Mouse (Mus musculus): ENCODE results near the gene Arhgap29. TPM values are rescaled to one million over a fixed set of nuclear protein-coding genes. Genes with fewer than 3 reads are reported as not detected.

The Arhgap29 gene
- polyA plus RNA-seq, 1 experiment from 2014 or later, result 56.0 TPM

DNA sequence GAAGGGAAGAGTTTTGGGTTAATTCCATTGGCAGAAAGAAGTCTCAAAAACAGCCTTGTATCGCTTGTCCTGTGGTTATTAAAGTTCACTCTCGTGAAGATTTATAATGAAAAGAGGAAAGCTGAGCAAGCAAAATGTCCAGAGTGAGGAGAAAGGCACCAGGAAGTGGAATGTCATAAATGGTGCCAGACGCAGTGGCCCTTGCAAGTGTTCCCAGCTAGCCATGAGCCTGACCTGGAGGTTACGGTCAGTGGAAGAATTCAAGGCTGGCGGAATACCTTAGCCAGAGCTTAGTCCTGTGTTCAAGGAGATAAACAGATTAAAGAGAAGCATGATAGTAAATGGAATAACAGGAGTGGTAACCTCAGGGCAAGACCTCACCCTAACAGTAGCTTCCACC lies 66.8 kb downstream of the Arhgap29 start:
- Histone ChIP-seq H3K4me3 (no peak overlapping the region), H3K27ac (no peak overlapping the region), H3K4me1 (no peaks in the 10 kb centered on the region), H3K4me2 (replicated peaks) (no peak overlapping the region), H3K9me3 (no peaks in the 10 kb centered on the region), H3K27me3 (no peaks in the 10 kb centered on the region), H3K9ac (no peak overlapping the region), H3K36me3 (peaks cover 6% of the 10 kb centered on the region)
- no peak for ATAC-seq (ENCODE audit: insufficient number of reproducible peaks, insufficient read depth, low FRiP score, low TSS enrichment)
- WGBS, result 87% methylated on average over 5 of the region's 5 CpGs

GRCm38 (mm10) chr3:122021029-122021652 lies 68.8 kb downstream of the Arhgap29 start:
- no peak overlapping the region for H3K9ac ChIP-seq
- no peaks in the 10 kb centered on the region for H3K27me3 ChIP-seq
- no peaks in the 10 kb centered on the region for H3K4me1 ChIP-seq
- no peak overlapping the region for H3K4me2 ChIP-seq (replicated peaks)
- ATAC-seq (ENCODE audit: insufficient number of reproducible peaks, insufficient read depth, low FRiP score, low TSS enrichment), result no peak
- no peaks in the 10 kb centered on the region for H3K9me3 ChIP-seq
- no peaks in the 10 kb centered on the region for H3K36me3 ChIP-seq
- no peak overlapping the region for H3K4me3 ChIP-seq
- H3K27ac ChIP-seq, result no peak overlapping the region
- 85% methylated on average over 8 of the region's 8 CpGs for WGBS

DNA sequence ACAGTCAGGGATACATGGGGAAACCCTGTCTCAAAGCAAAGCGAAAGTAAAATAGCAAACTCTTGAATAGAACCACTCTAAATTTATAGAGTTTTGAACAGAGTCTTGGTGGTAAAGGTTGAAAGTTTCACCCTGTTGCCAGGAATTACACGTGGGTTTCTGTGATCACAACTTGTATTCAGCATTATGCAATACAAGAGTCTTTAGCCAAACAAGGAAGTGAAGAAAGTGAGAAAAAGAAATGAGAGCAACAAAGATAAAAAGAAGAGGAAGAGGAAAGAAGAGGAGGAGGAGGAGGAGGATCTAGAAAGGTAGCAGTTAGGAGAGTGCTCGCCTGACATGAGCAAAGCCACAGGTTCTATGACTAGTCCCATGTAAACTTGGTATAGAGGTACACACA lies 70.0 kb downstream of the Arhgap29 start:
- no peak overlapping the region for H3K9ac ChIP-seq
- no peak overlapping the region for H3K4me2 ChIP-seq (replicated peaks)
- H3K27ac ChIP-seq, result no peak overlapping the region
- ATAC-seq (ENCODE audit: insufficient number of reproducible peaks, insufficient read depth, low FRiP score, low TSS enrichment), result no peak
- no peaks in the 10 kb centered on the region for H3K36me3 ChIP-seq
- no peak overlapping the region for H3K4me3 ChIP-seq
- 94% methylated on average over 3 of the region's 3 CpGs for WGBS
- H3K27me3 ChIP-seq, result no peaks in the 10 kb centered on the region
- 0 out of 2 replicates have a peak, but pooled peaks cover 3% of the 10 kb centered on the region for H3K4me1 ChIP-seq
- no peaks in the 10 kb centered on the region for H3K9me3 ChIP-seq

DNA sequence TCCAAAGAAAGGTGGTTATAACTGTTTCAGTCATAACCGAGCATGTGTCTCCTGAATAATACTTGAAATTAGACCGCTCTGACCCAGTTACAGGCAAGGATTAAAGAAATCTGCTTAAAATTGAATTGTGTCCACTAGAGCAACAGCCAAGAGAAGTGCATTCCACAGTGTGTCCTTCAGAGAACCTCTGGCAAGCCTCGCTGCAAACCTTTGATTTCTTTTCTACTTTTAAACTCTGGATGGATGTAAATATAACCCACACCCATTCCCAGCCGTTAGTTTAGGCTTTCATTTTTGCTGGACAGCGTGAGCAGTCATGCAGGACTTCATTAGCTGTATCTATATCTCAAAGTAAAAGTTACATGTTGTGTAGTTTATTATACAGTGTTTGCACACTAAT lies 74.3 kb downstream of the Arhgap29 start:
- Histone ChIP-seq H3K9ac (no peak overlapping the region), H3K4me3 (no peak overlapping the region), H3K27ac (no peak overlapping the region), H3K4me1 (0 out of 2 replicates have a peak, but pooled peaks cover 3% of the 10 kb centered on the region), H3K4me2 (replicated peaks) (no peak overlapping the region), H3K9me3 (no peaks in the 10 kb centered on the region), H3K27me3 (no peaks in the 10 kb centered on the region), H3K36me3 (no peaks in the 10 kb centered on the region)
- WGBS, result 67% methylated on average over 5 of the region's 5 CpGs
- ATAC-seq (ENCODE audit: insufficient number of reproducible peaks, insufficient read depth, low FRiP score, low TSS enrichment), result no peak

GRCm38 (mm10) chr3:122027776-122028175 lies 75.4 kb downstream of the Arhgap29 start:
- WGBS, result 89% methylated on average over 8 of the region's 8 CpGs
- Histone ChIP-seq H3K4me2 (replicated peaks) (no peak overlapping the region), H3K27ac (no peak overlapping the region), H3K27me3 (no peaks in the 10 kb centered on the region), H3K4me1 (0 out of 2 replicates have a peak, but pooled peaks cover 3% of the 10 kb centered on the region), H3K9me3 (no peaks in the 10 kb centered on the region), H3K4me3 (no peak overlapping the region), H3K36me3 (no peaks in the 10 kb centered on the region), H3K9ac (no peak overlapping the region)
- ATAC-seq (ENCODE audit: insufficient number of reproducible peaks, insufficient read depth, low FRiP score, low TSS enrichment), result no peak

DNA sequence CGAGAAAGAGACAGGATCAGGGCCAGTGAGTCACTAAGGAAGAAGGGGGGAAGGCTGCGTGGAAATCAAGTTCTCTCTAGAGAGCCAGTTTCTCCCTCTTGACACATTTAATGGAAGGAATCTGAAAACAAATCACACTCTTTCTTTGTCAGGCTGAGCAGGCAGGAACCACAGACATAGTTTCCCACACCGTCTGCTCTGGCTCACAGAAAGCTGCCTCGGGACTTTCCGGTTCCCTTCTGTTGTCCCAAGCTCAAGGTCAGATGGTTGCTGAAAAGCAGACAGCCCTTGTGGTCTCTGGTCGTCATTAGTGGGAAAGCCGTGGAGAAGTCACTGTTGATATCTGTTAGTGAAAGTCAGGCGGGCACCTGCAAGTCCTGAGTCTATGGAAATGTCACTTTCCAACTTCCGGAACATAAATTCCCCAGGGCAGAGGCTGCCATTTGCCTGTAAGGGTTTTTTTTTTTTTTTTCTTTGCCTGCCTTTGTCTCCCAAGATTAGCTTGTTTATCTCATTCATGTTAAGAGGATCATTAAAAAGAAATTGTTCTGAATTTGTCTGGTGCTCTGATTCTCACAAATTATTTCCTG lies 81.0 kb downstream of the Arhgap29 start:
- no peak for ATAC-seq (ENCODE audit: insufficient number of reproducible peaks, insufficient read depth, low FRiP score, low TSS enrichment)
- no peaks in the 10 kb centered on the region for H3K36me3 ChIP-seq
- H3K27me3 ChIP-seq, result no peaks in the 10 kb centered on the region
- no peak overlapping the region for H3K9ac ChIP-seq
- H3K4me3 ChIP-seq, result no peak overlapping the region
- 0 out of 2 replicates have a peak, but pooled peaks cover 5% of the 10 kb centered on the region for H3K4me1 ChIP-seq
- H3K27ac ChIP-seq, result 0 out of 2 replicates have a peak overlapping the region, but pooled peaks have one; percentile 36
- H3K9me3 ChIP-seq, result peaks cover 6% of the 10 kb centered on the region
- no peak overlapping the region for H3K4me2 ChIP-seq (replicated peaks)
- WGBS, result 45% methylated on average over 9 of the region's 9 CpGs

DNA sequence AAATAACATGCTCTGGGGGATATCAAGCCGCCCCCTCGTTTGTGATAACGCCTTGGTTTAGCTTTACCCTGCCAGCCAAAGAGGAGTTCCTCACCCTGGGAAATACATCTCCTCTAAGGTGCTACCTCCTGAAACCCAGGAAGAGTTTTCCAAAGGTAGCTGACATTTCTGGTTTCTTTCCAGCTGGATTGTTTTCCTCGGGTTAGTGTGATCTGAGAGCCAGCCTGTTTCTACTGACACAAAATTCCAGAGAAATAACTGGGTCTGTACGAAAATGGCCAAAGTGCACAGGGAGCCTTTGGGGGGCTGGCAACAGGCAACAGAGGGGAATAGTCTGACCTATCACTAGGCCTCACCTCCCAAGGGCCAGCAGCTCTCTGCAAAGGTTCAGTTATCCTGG lies 81.9 kb downstream of the Arhgap29 start:
- Histone ChIP-seq H3K36me3 (no peaks in the 10 kb centered on the region), H3K4me1 (0 out of 2 replicates have a peak, but pooled peaks cover 5% of the 10 kb centered on the region), H3K9ac (no peak overlapping the region), H3K27ac (no peak overlapping the region), H3K4me3 (no peak overlapping the region), H3K27me3 (no peaks in the 10 kb centered on the region), H3K9me3 (peaks cover 6% of the 10 kb centered on the region), H3K4me2 (replicated peaks) (no peak overlapping the region)
- WGBS, result 80% methylated on average over 5 of the region's 5 CpGs
- ATAC-seq (ENCODE audit: insufficient number of reproducible peaks, insufficient read depth, low FRiP score, low TSS enrichment), result no peak

DNA sequence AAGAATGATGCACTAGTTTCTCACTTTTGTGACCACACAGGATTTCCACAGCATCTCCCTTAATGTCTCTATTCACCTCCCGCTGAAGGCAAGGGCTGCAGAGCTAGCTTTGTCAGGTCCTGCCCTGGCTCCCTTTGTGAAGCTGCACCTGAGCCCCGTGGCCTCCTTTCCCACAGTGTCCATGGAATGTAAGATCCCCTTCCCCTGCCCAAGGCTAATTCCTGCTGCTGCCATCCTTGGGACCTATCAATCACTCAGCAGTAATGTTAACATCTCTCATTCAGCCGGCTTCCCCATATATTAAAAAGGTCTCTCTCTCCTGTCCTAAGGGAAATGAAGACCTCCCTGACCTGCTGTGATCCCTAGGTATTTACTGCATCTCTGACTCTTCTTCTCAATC lies 82.8 kb downstream of the Arhgap29 start:
- no peak overlapping the region for H3K4me3 ChIP-seq
- no peaks in the 10 kb centered on the region for H3K36me3 ChIP-seq
- 0 out of 2 replicates have a peak, but pooled peaks cover 5% of the 10 kb centered on the region for H3K4me1 ChIP-seq
- WGBS, result 31% methylated on average over 3 of the region's 3 CpGs
- H3K9ac ChIP-seq, result no peak overlapping the region
- no peaks in the 10 kb centered on the region for H3K27me3 ChIP-seq
- ATAC-seq (ENCODE audit: insufficient number of reproducible peaks, insufficient read depth, low FRiP score, low TSS enrichment), result no peak
- H3K4me2 ChIP-seq (replicated peaks), result no peak overlapping the region
- H3K9me3 ChIP-seq, result peaks cover 6% of the 10 kb centered on the region
- H3K27ac ChIP-seq, result no peak overlapping the region

DNA sequence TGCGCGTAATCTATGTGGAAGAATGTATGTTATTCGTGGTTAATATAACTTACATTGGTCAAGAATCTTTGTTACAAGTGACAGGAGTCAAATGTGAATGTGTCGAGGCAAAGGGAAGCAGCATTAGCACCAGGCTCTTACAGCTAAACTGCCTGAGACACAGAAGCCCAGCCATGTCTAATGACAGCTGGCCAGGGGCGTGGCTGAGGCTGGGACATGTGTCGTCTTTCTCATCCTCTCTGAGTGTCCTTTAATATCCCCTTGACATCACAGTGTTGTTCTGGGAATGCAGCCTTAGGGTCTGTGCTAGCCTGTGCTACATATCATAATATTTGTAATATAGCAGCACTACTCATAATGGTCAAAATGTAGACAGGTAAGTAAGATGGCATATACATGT lies 88.2 kb downstream of the Arhgap29 start:
- Histone ChIP-seq H3K4me3 (no peak overlapping the region), H3K36me3 (no peaks in the 10 kb centered on the region), H3K27ac (no peak overlapping the region), H3K4me2 (replicated peaks) (no peak overlapping the region), H3K27me3 (peaks cover 6% of the 10 kb centered on the region; the same call in 1 of the 2 replicates), H3K9me3 (peaks cover 6% of the 10 kb centered on the region), H3K4me1 (peaks cover 26% of the 10 kb centered on the region), H3K9ac (no peak overlapping the region)
- no peak for ATAC-seq (ENCODE audit: insufficient number of reproducible peaks, insufficient read depth, low FRiP score, low TSS enrichment)
- WGBS, result 72% methylated on average over 6 of the region's 6 CpGs

DNA sequence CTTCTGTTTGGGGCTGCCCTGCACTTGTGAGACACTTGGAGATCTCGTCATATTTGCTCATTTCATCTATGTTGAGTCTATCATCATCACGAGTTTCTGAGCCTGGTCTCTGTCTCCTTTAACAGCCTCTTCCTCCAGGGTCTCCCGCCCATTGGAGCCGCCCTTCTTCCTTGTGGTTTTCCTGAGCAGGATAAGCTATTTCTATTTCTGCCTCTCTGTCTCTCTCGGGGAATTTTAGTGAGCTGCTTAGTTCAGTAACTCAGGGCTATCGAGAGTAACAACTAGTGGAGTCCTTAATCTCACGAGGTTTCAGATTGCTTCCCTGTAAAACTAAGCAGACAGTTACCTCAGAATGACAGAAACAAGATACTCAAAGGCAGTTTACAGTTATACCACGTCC lies 90.8 kb downstream of the Arhgap29 start:
- Histone ChIP-seq H3K27ac (peak overlapping the region; percentile 41; the same call in 1 of the 2 replicates), H3K4me2 (replicated peaks) (peak overlapping the region; percentile 33; the same call in 1 of the 2 replicates), H3K9ac (no peak overlapping the region), H3K4me3 (no peak overlapping the region), H3K27me3 (peaks cover 6% of the 10 kb centered on the region; the same call in 1 of the 2 replicates), H3K4me1 (peaks cover 52% of the 10 kb centered on the region), H3K36me3 (no peaks in the 10 kb centered on the region), H3K9me3 (no peaks in the 10 kb centered on the region)
- ATAC-seq (ENCODE audit: insufficient number of reproducible peaks, insufficient read depth, low FRiP score, low TSS enrichment), result no peak
- WGBS, result 14% methylated on average over 8 of the region's 8 CpGs

DNA sequence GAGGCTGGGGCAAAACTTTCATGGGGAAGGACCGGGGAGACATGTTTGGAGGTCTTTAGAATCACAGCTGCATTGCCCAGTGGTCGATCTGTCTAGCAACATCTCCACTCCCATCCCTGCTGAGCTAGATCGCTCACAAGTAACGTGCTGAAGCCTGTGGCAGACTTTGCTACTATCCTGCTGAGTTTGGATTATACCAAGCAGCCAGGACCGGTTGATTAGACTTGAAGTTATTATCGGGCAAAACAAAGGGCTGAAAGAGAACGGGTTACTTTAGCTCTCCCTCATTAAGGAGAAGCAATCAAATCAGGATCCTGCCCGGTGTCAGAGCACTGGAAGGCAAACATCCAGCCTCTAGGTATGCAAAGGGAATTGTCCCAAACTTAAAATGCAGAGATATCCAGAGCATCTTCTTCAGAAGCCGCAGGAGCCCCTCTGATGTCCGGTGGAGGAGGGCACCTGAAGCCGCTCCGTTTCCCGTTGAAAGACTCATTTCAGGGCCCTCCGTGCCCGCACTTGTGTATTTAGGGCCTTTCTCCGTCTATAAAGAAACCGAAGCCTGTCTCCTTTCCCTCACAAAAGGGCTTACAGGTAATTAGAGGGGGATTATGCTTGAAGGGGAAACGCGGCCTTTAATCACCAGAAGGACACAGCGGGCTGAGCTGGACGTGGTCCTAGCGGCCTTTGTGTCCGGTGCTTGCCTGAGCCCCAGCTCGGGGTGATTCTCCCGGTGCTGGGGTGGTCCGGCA lies 91.6 kb downstream of the Arhgap29 start, which contains the start of gene Abca4:
Gene Abca4, plus strand, starts transcription at position 645 of the 749 bp plus-strand sequence.
- ATAC-seq (ENCODE audit: insufficient number of reproducible peaks, insufficient read depth, low FRiP score, low TSS enrichment), result no peak
- Histone ChIP-seq H3K4me3 (0 out of 2 replicates have a peak within 1 kb of the TSS, but pooled peaks have one; percentile 3), H3K9ac (peak within 1 kb of the TSS; percentile 16; the same call in 1 of the 2 replicates), H3K4me1 (peaks cover 61% of the 10 kb centered on the region), H3K27ac (peak within 1 kb of the TSS; percentile 56; the same call in 1 of the 2 replicates), H3K36me3 (no peaks in the 10 kb centered on the region), H3K9me3 (no peaks in the 10 kb centered on the region), H3K27me3 (peaks cover 6% of the 10 kb centered on the region; the same call in 1 of the 2 replicates), H3K4me2 (replicated peaks) (peak within 1 kb of the TSS; percentile 33)
- 7% methylated on average over 26 of the region's 26 CpGs for WGBS

Data from embryonic facial prominence, embryonic 12.5 days (tissue).